Mouse (Mus musculus) embryonic facial prominence, embryonic 10.5 days (tissue): ENCODE measurements at regions not wholly inside any gene's neighbourhood (a gene's known extent, or its start where the extent isn't known, plus 50 kb on each side); places are given as distances from the start of the nearest gene placed in this dataset.
A peak's percentile ranks its signal among the peaks of the same experiment; 100 is the strongest.

Experiments
- DNase-seq: peaks from one replicate; pipeline ENCODE4 v3.0.0-alpha.2; 2017; ENCODE audit warnings: low spot score
- H3K27ac ChIP-seq: fragments of 300-500 bp; sonication (generic); replicated peaks from 2 replicates; pipeline ENCODE4 v1.5.1; 2016; ENCODE audit warnings: mild to moderate bottlenecking
- H3K27me3 ChIP-seq: fragments of 300-500 bp; sonication (generic); replicated peaks from 2 replicates; pipeline ENCODE4 v1.6.1; 2016; ENCODE audit warnings: low read depth, mild to moderate bottlenecking; ENCODE audit not compliant: poor library complexity, severe bottlenecking
- H3K36me3 ChIP-seq: fragments of 300-500 bp; sonication (generic); replicated peaks from 2 replicates; pipeline ENCODE4 v1.6.1; 2016; ENCODE audit warnings: mild to moderate bottlenecking, moderate library complexity
- H3K4me1 ChIP-seq: fragments of 300-500 bp; sonication (generic); 2 replicates; pipeline ENCODE4 v1.6.1; 2016
- H3K4me3 ChIP-seq: fragments of 300-500 bp; sonication (generic); 2 replicates; pipeline ENCODE4 v1.5.1; 2016; ENCODE audit warnings: mild to moderate bottlenecking, moderate library complexity
- H3K9me3 ChIP-seq: fragments of 300-500 bp; sonication (generic); 2 replicates; pipeline ENCODE4 v1.6.1; 2016; ENCODE audit warnings: mild to moderate bottlenecking
- WGBS: fragments of 180-500 bp; shearing (Covaris S2); methylation state at CpG from one replicate; pipeline ENCODE4 v1.1.7; 2016; 5-methylcytosine and 5-hydroxymethylcytosine counted together

DNA sequence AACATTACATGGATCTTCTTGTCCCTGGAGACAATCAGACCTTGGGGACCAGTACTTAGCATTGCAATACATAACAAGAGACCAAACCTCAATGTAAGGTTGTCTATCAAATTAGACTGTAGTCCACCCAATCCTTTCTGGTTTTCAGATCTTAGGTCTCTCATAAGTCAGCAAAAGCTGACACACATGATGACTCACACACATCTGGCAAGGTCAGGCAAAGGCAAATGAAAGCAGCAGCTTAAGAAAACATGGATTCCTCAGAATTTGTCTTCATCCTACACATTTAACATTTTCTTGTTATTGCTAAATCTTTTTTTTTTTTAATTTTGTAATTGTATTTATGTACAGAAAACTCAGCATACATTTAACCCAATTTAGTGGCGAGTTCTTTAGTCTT, 52.0 kb downstream of the Gm11983 start:
- Histone ChIP-seq H3K27me3 (no peaks in the 10 kb centered on the region), H3K4me3 (no peak overlapping the region), H3K36me3 (no peaks in the 10 kb centered on the region), H3K4me1 (no peaks in the 10 kb centered on the region), H3K27ac (no peak overlapping the region), H3K9me3 (peaks cover 8% of the 10 kb centered on the region; the same call in 1 of the 2 replicates)
- DNase-seq = no peak
- WGBS = 84% methylated on average over 1 of the region's 1 CpGs

DNA sequence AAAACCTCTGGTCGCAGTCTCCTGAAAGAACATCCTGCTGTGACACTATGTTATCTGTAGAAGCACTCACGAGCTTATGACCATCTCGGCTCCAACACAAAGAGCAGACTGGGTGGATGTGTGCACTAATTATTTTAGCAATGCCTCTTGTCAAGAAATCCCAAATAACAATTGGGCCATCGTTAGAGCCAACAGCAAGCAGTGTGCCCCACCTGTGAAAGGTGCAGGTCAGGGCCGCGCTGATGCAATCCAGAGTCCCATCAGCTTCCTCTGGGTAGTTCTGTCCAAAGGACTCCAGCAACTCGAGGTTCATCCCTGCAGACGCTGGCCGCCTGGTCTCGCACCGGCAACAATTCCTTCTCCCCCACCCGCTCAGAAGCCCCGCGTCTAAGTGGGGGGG, 54.6 kb downstream of the Gm11983 start:
- 91% methylated on average over 14 of the region's 14 CpGs for WGBS
- no peaks in the 10 kb centered on the region for H3K27me3 ChIP-seq
- H3K27ac ChIP-seq = no peak overlapping the region
- no peak for DNase-seq
- no peaks in the 10 kb centered on the region for H3K4me1 ChIP-seq
- H3K4me3 ChIP-seq = no peak overlapping the region
- no peaks in the 10 kb centered on the region for H3K36me3 ChIP-seq
- peaks cover 2% of the 10 kb centered on the region; the same call in 1 of the 2 replicates for H3K9me3 ChIP-seq

GRCm38 (mm10) chr11:6779752-6780151, 57.7 kb downstream of the Gm11983 start:
- Histone ChIP-seq H3K4me3 (no peak overlapping the region), H3K36me3 (no peaks in the 10 kb centered on the region), H3K4me1 (0 out of 2 replicates have a peak, but pooled peaks cover 3% of the 10 kb centered on the region), H3K27ac (no peak overlapping the region), H3K27me3 (no peaks in the 10 kb centered on the region), H3K9me3 (no peaks in the 10 kb centered on the region)
- no peak for DNase-seq
- whole genome bisulfite sequencing = 80% methylated on average over 5 of the region's 5 CpGs

DNA sequence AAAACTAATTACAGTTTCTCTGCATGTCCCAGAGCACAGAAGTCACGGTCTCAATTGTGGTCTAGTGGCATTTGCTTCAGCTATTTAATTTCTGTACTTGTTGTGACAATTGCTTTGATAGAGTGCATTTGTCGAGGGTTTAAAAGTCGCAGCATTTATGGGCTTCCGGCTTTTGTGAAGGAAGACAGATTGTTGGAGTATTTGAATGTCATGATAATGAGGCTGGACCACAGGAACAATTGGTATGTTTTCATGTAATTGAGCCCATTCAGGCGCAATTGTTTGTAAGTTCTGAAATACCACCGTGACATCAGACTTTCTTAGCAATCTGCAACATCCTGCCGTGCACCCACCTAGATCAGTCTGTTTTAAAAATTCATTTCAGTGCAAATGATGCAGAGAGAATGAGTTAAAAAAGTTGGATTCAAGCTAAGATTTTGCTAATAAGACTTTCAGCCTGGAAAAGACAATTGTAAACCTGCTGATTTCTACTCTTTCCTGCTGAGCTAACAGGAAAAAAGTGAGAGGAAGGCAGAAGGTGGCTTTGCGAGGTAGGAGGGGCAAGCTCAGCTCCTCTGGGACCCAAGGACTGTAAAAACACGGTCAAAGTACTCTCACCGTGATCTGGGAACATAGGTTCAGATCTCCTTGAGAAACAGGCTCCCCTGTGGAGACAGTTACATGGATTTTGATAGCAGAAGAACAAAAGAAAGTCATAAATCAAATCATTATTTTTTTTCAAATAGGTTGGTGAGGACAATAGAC, 58.7 kb downstream of the Gm11983 start:
- 55% methylated on average over 10 of the region's 10 CpGs for WGBS
- Histone ChIP-seq H3K27me3 (no peaks in the 10 kb centered on the region), H3K27ac (no peak overlapping the region), H3K4me1 (peaks cover 9% of the 10 kb centered on the region), H3K9me3 (no peaks in the 10 kb centered on the region), H3K36me3 (no peaks in the 10 kb centered on the region), H3K4me3 (no peak overlapping the region)
- DNase-seq = no peak

DNA sequence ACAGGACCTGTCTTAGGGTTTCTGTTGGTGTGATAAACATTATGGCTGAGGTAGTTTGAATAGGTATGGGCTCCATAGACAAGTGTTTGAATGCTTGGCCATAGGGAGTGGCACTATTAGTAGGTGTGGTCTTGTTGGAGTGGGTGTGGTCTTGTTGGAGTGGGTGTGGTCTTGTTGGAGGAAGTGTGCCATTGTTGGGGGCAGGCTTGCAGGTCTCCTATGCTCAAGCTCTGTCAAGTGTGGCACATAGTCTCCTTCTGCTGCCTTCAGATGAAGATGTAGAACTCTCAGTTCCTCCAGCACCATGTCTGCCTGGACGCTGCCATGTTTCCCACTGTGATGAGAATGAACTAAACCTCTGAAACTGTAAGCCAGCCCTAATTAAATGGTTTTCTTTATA, 59.9 kb downstream of the Gm11983 start:
- WGBS = 88% methylated on average over 1 of the region's 1 CpGs
- Histone ChIP-seq H3K4me1 (peaks cover 17% of the 10 kb centered on the region), H3K36me3 (no peaks in the 10 kb centered on the region), H3K27me3 (no peaks in the 10 kb centered on the region), H3K4me3 (no peak overlapping the region), H3K27ac (no peak overlapping the region), H3K9me3 (no peaks in the 10 kb centered on the region)
- DNase-seq = no peak

DNA sequence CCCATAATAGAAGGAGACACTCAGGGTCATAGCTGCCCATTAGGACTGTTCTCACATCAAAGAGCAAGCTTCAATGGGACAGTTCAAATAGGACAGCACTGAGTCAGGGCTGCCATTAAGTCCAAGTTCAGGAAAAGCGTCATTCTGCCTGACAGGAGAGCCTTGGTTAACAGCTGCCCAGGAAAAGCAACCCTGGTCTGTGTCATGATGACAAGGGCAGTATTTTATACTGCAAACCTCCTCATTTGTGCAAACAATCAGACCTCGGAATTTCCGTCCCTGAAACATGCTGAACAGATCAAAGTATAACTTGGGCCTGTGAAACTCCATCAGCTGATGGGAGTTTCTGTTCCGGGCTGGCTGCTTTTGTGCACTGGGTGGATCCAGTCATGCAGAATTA, 62.8 kb downstream of the Gm11983 start:
- peak overlapping the region; percentile 6; the same call in 1 of the 2 replicates for H3K27ac ChIP-seq
- no peaks in the 10 kb centered on the region for H3K36me3 ChIP-seq
- H3K27me3 ChIP-seq = no peaks in the 10 kb centered on the region
- 58% methylated on average over 4 of the region's 4 CpGs for WGBS
- H3K9me3 ChIP-seq = no peaks in the 10 kb centered on the region
- DNase-seq = peak; percentile 47
- peaks cover 17% of the 10 kb centered on the region for H3K4me1 ChIP-seq
- no peak overlapping the region for H3K4me3 ChIP-seq

- Histone ChIP-seq H3K4me1 (peaks cover 17% of the 10 kb centered on the region), H3K36me3 (no peaks in the 10 kb centered on the region), H3K4me3 (no peak overlapping the region), H3K27ac (no peak overlapping the region; the same call in 1 of the 2 replicates), H3K27me3 (no peaks in the 10 kb centered on the region), H3K9me3 (no peaks in the 10 kb centered on the region)
- 83% methylated on average over 5 of the region's 5 CpGs for WGBS
- no peak for DNase-seq
Measured at GRCm38 (mm10) chr11:6773951-6774350, 63.5 kb downstream of the Gm11983 start.

DNA sequence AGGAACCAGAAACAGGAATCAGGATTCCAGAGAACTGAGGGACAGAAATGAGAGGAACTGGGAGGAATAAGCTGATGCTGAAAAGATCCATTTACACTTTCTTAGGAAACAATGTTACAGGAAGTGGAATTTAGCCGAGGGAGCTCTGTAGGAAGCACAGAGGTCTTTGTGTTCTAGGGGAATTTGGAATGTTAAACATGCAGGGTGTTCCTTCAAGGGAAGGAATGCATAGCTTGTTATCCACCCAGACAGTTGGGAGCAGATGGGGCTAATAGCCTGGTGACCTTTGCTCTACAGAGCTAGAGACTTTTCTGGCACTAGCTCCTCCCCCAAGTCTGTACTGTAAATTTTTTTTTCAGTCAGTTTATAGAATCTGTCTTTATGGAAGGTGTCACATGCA, 64.1 kb downstream of the Gm11983 start:
- peak; percentile 34 for DNase-seq
- no peak overlapping the region; the same call in 1 of the 2 replicates for H3K27ac ChIP-seq
- H3K27me3 ChIP-seq = no peaks in the 10 kb centered on the region
- no peak overlapping the region for H3K4me3 ChIP-seq
- peaks cover 17% of the 10 kb centered on the region for H3K4me1 ChIP-seq
- no peaks in the 10 kb centered on the region for H3K36me3 ChIP-seq
- H3K9me3 ChIP-seq = no peaks in the 10 kb centered on the region
- 5% methylated on average over 1 of the region's 1 CpGs for WGBS

DNA sequence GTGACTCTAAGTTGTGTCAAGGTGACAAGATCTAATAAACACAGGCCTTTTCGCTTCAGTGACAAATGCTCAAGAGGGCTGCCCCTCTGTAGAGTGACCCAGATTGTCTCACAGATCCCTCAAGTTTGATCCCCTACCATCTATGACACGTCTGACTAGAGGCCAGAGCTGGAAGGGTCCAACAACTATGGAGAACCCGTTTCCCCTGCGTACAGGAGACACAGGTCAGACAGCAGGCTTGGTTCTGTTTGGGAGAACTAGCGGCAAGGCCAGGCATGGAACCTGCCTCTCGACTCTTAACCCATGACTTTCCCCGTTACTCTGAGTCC, 68.1 kb downstream of the Gm11983 start:
- Histone ChIP-seq H3K27me3 (no peaks in the 10 kb centered on the region), H3K4me3 (no peak overlapping the region), H3K9me3 (no peaks in the 10 kb centered on the region), H3K27ac (no peak overlapping the region), H3K4me1 (peaks cover 14% of the 10 kb centered on the region), H3K36me3 (no peaks in the 10 kb centered on the region)
- 85% methylated on average over 7 of the region's 7 CpGs for WGBS
- no peak for DNase-seq

- WGBS = 55% methylated on average over 22 of the region's 22 CpGs
- peak; percentile 84 for DNase-seq
- Histone ChIP-seq H3K9me3 (no peaks in the 10 kb centered on the region), H3K36me3 (no peaks in the 10 kb centered on the region), H3K4me3 (no peak overlapping the region), H3K27me3 (no peaks in the 10 kb centered on the region), H3K27ac (no peak overlapping the region), H3K4me1 (peaks cover 14% of the 10 kb centered on the region)
Measured at GRCm38 (mm10) chr11:6768599-6769436, 68.6 kb downstream of the Gm11983 start.

DNA sequence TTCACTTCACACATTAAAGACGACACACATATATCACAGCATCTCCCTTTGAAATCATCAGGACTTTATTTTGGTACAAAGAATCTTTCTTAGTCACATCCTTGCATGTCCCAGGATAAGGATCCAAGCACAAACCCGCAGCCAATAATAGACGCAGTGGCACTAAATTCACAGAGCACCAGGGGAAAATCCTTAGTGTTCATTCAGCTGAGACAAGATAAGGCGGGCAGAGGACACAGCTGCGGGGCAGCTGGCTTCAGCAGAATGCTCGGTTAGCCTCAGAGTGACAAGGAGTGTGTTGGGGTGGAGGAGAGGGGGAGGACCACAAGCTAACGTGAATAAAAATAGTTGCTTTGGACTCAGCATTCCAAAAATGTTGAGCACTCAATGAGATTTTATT, 70.7 kb downstream of the Gm11983 start:
- WGBS = 75% methylated on average over 7 of the region's 7 CpGs
- Histone ChIP-seq H3K4me1 (0 out of 2 replicates have a peak, but pooled peaks cover 5% of the 10 kb centered on the region), H3K36me3 (no peaks in the 10 kb centered on the region), H3K27me3 (no peaks in the 10 kb centered on the region), H3K4me3 (no peak overlapping the region), H3K27ac (no peak overlapping the region), H3K9me3 (no peaks in the 10 kb centered on the region)
- no peak for DNase-seq

DNA sequence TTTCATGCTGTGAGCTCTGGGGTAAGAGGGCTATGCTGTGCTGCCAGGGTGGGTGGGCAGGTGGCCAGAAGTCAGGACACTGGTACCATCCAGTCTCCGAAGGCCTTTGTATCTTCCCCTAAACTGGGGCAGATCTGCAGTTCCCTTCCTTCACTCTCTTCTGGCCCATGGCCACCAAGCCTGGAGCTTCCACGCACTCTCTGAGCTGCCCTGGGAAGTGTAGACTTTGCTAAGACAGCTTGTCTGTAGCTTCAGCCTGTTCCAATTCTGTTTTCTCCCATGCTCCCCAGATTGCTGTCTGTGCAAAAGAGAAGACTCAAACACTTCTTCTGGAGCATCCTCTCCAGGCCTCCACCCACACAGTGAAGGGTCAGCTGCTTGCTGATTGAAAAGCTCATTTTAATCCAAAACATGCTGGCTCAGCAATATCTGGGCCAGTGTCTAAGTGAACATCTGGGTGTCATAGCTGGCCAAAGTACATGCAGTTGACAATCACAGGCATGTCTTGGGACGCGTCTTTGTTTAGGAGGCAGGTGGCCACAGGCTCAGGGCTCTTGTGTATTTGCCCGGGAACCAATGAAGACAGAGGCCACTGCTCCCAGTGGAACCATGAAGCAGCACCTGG, 72.0 kb downstream of the Gm11983 start:
- H3K4me3 ChIP-seq = no peak overlapping the region
- H3K27me3 ChIP-seq = no peaks in the 10 kb centered on the region
- DNase-seq = no peak
- 0 out of 2 replicates have a peak, but pooled peaks cover 5% of the 10 kb centered on the region for H3K4me1 ChIP-seq
- H3K9me3 ChIP-seq = no peaks in the 10 kb centered on the region
- no peaks in the 10 kb centered on the region for H3K36me3 ChIP-seq
- 87% methylated on average over 5 of the region's 5 CpGs for WGBS
- H3K27ac ChIP-seq = no peak overlapping the region
